Mouse (Mus musculus): Measurements from ENCODE around the gene Treml2. TPM values are rescaled to one million over a fixed set of nuclear protein-coding genes. Genes with fewer than 3 reads are reported as not detected.
"Not testable (repeated sequence)": the region's sequence is repeated elsewhere in the genome, so short reads cannot be mapped to it uniquely, and the experiment has no call there.

Gene Treml2
- polyA plus RNA-seq, 1 experiment from 2014 or later, result 0.14 TPM

DNA sequence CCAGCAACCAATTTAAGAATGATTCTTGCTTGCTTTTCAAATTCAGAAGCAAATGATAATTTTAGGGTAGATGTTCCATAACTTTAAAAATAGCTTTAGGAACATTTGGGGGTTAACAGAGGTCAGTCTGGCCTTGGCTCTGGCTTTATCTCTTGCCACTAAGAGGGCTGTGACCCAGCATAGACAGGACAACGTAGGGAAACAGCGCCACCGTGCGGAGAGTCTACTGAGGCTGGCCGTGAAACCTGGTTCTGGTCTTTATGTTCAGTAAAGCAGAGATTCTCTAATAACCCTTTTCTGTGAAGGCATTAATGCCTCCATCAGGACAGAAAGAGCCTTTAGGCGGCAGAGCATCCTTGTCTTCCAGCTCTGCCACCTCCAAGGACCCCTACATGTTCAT is 37.6 kb downstream of the Treml2 start:
- no peak overlapping the region for H3K9ac ChIP-seq
- no peak overlapping the region for H3K4me3 ChIP-seq
- H3K4me2 ChIP-seq, result no peak overlapping the region
- no peaks in the 10 kb centered on the region for H3K36me3 ChIP-seq
- 2% methylated on average over 6 of the region's 6 CpGs for WGBS
- H3K9me3 ChIP-seq, result no peaks in the 10 kb centered on the region
- no peaks in the 10 kb centered on the region for H3K27me3 ChIP-seq
- H3K27ac ChIP-seq, result no peak overlapping the region
- H3K4me1 ChIP-seq (replicated peaks), result no peaks in the 10 kb centered on the region
- no peak for ATAC-seq (ENCODE audit: low FRiP score)

GRCm38 (mm10) chr17:48340267-48340666 is 41.0 kb downstream of the Treml2 start:
- 92% methylated on average over 1 of the region's 1 CpGs for WGBS
- no peak overlapping the region for H3K4me2 ChIP-seq
- no peak for ATAC-seq (ENCODE audit: low FRiP score)
- H3K27ac ChIP-seq, result no peak overlapping the region
- no peaks in the 10 kb centered on the region for H3K9me3 ChIP-seq
- H3K4me1 ChIP-seq (replicated peaks), result no peaks in the 10 kb centered on the region
- H3K36me3 ChIP-seq, result no peaks in the 10 kb centered on the region
- no peaks in the 10 kb centered on the region for H3K27me3 ChIP-seq
- no peak overlapping the region for H3K4me3 ChIP-seq
- H3K9ac ChIP-seq, result no peak overlapping the region

GRCm38 (mm10) chr17:48341947-48342346 is 42.6 kb downstream of the Treml2 start:
- Histone ChIP-seq H3K9me3 (no peaks in the 10 kb centered on the region), H3K9ac (no peak overlapping the region), H3K27me3 (no peaks in the 10 kb centered on the region), H3K36me3 (no peaks in the 10 kb centered on the region), H3K4me3 (no peak overlapping the region), H3K4me2 (no peak overlapping the region), H3K27ac (no peak overlapping the region), H3K4me1 (replicated peaks) (no peaks in the 10 kb centered on the region)
- 85% methylated on average over 3 of the region's 3 CpGs for WGBS
- no peak for ATAC-seq (ENCODE audit: low FRiP score)

DNA sequence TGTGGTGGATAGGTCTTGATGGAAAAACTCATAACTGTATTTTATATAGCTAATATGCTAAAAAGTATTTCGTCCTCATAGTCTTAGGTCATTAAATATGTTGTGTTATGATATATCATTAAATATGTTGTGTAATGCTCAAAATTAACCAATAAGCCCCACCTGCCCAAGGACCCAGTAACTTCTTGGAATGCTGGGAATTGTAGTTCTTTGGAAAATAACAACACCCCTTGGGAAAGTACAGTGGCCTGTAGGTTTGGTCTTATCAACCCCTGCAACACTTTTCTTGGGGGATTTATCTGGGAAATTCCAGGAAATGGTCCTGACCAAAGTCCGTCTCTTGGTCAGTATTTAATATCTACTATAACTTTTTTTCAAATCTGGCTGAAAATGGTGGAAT is 43.8 kb downstream of the Treml2 start:
- Histone ChIP-seq H3K27me3 (no peaks in the 10 kb centered on the region), H3K9me3 (no peaks in the 10 kb centered on the region), H3K4me2 (no peak overlapping the region), H3K9ac (no peak overlapping the region), H3K4me1 (replicated peaks) (no peaks in the 10 kb centered on the region), H3K36me3 (no peaks in the 10 kb centered on the region), H3K27ac (no peak overlapping the region), H3K4me3 (no peak overlapping the region)
- 92% methylated on average over 2 of the region's 2 CpGs for WGBS
- no peak for ATAC-seq (ENCODE audit: low FRiP score)

GRCm38 (mm10) chr17:48345824-48346223 is 46.5 kb downstream of the Treml2 start:
- H3K9me3 ChIP-seq, result no peaks in the 10 kb centered on the region
- no peak overlapping the region for H3K4me3 ChIP-seq
- ATAC-seq (ENCODE audit: low FRiP score), result no peak
- no peaks in the 10 kb centered on the region for H3K27me3 ChIP-seq
- H3K4me1 ChIP-seq (replicated peaks), result no peaks in the 10 kb centered on the region
- H3K9ac ChIP-seq, result no peak overlapping the region
- H3K36me3 ChIP-seq, result no peaks in the 10 kb centered on the region
- no peak overlapping the region for H3K27ac ChIP-seq
- H3K4me2 ChIP-seq, result no peak overlapping the region
- 84% methylated on average over 4 of the region's 4 CpGs for WGBS

DNA sequence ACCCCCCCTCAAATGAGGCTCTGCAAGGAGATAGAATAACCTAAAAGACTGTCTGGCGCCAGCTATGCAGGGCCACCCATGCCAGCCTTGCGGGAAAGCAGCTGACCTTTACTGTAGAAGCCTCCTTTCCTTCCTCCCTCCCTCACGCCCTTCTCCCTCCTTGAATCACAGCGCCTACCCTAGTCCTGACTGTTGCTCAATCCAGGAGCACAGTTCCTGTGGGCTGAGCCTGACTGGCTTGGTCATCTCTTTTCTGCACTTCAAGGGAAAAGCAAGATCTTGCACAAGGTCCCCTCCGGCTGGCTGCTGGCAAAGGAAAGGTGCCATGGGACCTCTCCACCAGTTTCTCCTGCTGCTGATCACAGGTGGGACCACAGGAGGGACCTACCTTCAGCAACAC is 46.9 kb downstream of the Treml2 start, which contains the start of gene Trem2:
Trem2 (plus strand) TSS at position 171 of the 400 bp plus-strand sequence.
- H3K27ac ChIP-seq, result no peak within 1 kb of the TSS
- no peak for ATAC-seq (ENCODE audit: low FRiP score)
- no peaks in the 10 kb centered on the region for H3K27me3 ChIP-seq
- WGBS, result 80% methylated on average over 5 of the region's 5 CpGs
- no peak within 1 kb of the TSS for H3K4me2 ChIP-seq
- H3K9me3 ChIP-seq, result no peaks in the 10 kb centered on the region
- no peak within 1 kb of the TSS for H3K9ac ChIP-seq
- no peak within 1 kb of the TSS for H3K4me3 ChIP-seq
- H3K36me3 ChIP-seq, result no peaks in the 10 kb centered on the region
- H3K4me1 ChIP-seq (replicated peaks), result no peaks in the 10 kb centered on the region

- H3K9me3 ChIP-seq, result no peaks in the 10 kb centered on the region
- 80% methylated on average over 4 of the region's 4 CpGs for WGBS
- no peak overlapping the region for H3K9ac ChIP-seq
These were observed 47.5 kb downstream of the Treml2 start for GRCm38 (mm10) chr17:48346834-48347233.

GRCm38 (mm10) chr17:48347287-48347686 is 48.0 kb downstream of the Treml2 start:
- WGBS, result 76% methylated on average over 2 of the region's 2 CpGs
- Histone ChIP-seq H3K36me3 (no peaks in the 10 kb centered on the region), H3K4me1 (replicated peaks) (no peaks in the 10 kb centered on the region), H3K27ac (no peak overlapping the region), H3K9me3 (no peaks in the 10 kb centered on the region), H3K9ac (no peak overlapping the region), H3K4me3 (no peak overlapping the region), H3K4me2 (no peak overlapping the region), H3K27me3 (no peaks in the 10 kb centered on the region)
- no peak for ATAC-seq (ENCODE audit: low FRiP score)

More at GRCm38 (mm10) chr17:48346834-48347233, 47.5 kb downstream of the Treml2 start:
- Histone ChIP-seq H3K4me2 (no peak overlapping the region), H3K36me3 (no peaks in the 10 kb centered on the region), H3K4me3 (no peak overlapping the region), H3K4me1 (replicated peaks) (no peaks in the 10 kb centered on the region), H3K27me3 (no peaks in the 10 kb centered on the region), H3K27ac (no peak overlapping the region)
- no peak for ATAC-seq (ENCODE audit: low FRiP score)

DNA sequence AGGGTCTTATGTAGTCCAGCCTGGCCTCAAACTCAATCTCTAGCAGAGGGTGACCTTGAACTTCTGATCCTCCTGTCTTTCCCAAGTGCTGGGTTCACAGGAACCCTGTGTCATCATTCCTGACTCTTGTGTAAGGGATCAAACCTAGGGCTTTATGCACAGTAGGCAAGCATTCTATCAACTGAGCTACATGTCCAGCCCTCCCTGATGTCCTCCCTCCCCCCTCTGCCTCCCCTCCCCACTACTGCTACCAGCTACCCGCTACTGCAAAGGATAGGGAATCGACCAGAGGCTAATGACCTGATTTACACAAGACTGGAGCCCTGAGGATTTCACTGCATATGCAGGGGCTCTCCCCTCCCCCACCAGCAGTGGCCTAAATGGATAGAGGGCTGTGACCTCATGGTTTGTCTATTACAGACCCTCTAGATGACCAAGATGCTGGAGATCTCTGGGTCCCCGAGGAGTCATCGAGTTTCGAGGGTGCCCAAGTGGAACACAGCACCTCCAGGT is 51.4 kb downstream of the Treml2 start:
- Histone ChIP-seq H3K4me2 (no peak overlapping the region), H3K27me3 (no peaks in the 10 kb centered on the region), H3K36me3 (no peaks in the 10 kb centered on the region), H3K4me3 (no peak overlapping the region), H3K4me1 (replicated peaks) (no peaks in the 10 kb centered on the region), H3K27ac (no peak overlapping the region), H3K9me3 (no peaks in the 10 kb centered on the region), H3K9ac (no peak overlapping the region)
- WGBS, result 77% methylated on average over 5 of the region's 5 CpGs
- ATAC-seq (ENCODE audit: low FRiP score), result no peak

DNA sequence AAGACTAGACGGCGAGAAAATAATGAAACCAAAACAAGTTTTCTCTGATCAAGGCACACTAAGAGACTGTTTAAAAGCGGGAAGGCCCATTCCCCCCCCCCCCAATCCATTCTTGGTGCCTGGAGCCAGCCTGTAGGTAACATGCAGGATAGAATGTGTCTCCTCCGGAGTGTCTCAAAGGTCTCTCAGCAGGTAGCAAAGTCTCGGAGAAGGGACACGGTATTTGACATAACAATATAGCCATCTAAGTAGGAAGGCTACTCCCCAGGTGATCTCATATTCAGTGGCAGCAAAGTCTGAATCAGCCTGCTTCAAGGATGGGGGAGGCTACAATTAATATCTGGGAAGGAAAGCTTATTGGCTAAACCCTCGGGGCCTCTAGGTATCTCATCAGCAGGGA is 53.7 kb downstream of the Treml2 start:
- 65% methylated on average over 7 of the region's 7 CpGs for WGBS
- not testable (repeated sequence) for H3K27me3 ChIP-seq; H3K27ac ChIP-seq; H3K9me3 ChIP-seq; H3K4me1 ChIP-seq (replicated peaks); H3K36me3 ChIP-seq; ATAC-seq (ENCODE audit: low FRiP score); H3K4me2 ChIP-seq; H3K9ac ChIP-seq; H3K4me3 ChIP-seq

DNA sequence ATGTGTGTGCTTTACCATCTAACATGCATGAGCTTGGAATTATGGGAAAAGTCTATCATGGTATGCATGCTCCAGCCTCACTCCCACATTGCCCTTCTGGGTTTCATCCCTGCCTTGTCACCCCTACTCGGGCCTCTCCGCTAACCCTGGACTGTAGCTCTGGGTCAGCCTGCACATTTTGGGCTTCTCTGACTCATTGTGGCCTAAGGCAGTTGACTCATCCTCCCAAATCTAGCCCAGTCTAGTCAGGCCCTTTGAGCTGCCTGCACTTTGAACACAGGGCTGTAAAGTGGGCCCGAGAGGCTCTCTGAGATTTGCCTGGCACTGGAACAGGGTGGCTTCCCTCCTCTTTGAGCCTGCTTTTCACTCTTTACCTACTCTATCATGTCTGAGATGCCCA is 56.5 kb downstream of the Treml2 start:
- Histone ChIP-seq H3K4me1 (replicated peaks) (no peaks in the 10 kb centered on the region), H3K9ac (no peak overlapping the region), H3K4me3 (no peak overlapping the region), H3K27me3 (no peaks in the 10 kb centered on the region), H3K9me3 (no peaks in the 10 kb centered on the region), H3K27ac (no peak overlapping the region), H3K36me3 (no peaks in the 10 kb centered on the region), H3K4me2 (no peak overlapping the region)
- no peak for ATAC-seq (ENCODE audit: low FRiP score)
- WGBS, result 95% methylated on average over 3 of the region's 3 CpGs

DNA sequence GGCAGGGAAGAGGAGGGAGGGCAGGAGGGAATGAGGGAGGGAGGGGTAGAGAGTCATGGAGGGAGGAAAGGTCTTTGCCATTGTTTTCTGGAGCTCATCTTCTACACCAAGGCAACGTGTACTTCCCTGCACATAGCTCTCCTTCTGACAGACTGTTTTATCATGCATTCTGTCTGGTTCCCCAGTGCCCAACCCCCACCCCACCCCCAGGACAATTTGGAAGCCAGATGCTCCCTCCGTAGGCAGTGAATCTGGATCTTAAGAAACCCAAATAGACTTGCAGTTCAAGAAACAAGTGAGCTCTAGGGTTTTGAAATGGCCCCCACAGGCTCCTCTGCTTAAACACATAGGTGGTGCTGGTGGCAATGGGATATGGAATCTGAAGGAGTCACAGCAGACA is 58.6 kb downstream of the Treml2 start:
- Histone ChIP-seq H3K36me3 (no peaks in the 10 kb centered on the region), H3K27ac (no peak overlapping the region), H3K9ac (no peak overlapping the region), H3K4me1 (replicated peaks) (no peaks in the 10 kb centered on the region), H3K4me2 (no peak overlapping the region), H3K4me3 (no peak overlapping the region), H3K27me3 (no peaks in the 10 kb centered on the region), H3K9me3 (no peaks in the 10 kb centered on the region)
- WGBS, result 33% methylated on average over 2 of the region's 2 CpGs
- ATAC-seq (ENCODE audit: low FRiP score), result no peak

DNA sequence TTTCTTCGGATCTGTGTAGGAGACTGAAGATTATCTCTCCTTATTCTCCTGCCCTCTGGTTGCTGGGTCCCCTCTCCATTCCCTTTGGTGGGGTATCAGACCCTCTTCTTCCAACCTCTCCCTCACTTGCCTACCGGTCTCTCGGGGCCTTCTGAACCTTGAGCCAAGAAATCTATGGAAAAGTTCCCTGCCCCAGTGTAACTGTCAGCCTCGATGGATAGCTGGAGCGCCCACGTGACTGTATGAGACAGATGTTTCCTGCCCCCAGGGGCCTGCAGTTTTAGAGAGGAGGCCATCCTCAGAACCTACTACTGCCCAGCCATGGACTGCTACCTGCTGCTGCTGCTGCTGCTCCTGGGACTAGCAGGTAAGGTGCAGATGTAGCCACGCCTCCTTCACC is 60.3 kb downstream of the Treml2 start, which contains the start of gene Treml1:
Treml1 (plus strand) TSS at position 301 of the 400 bp plus-strand sequence.
- no peak within 1 kb of the TSS for H3K27ac ChIP-seq
- H3K4me1 ChIP-seq (replicated peaks), result no peaks in the 10 kb centered on the region
- no peaks in the 10 kb centered on the region for H3K9me3 ChIP-seq
- H3K9ac ChIP-seq, result no peak within 1 kb of the TSS
- no peak for ATAC-seq (ENCODE audit: low FRiP score)
- H3K4me2 ChIP-seq, result no peak within 1 kb of the TSS
- H3K36me3 ChIP-seq, result no peaks in the 10 kb centered on the region
- no peak within 1 kb of the TSS for H3K4me3 ChIP-seq
- H3K27me3 ChIP-seq, result no peaks in the 10 kb centered on the region
- WGBS, result 83% methylated on average over 7 of the region's 7 CpGs
